Mouse (Mus musculus) embryonic facial prominence, embryonic 15.5 days (tissue): Measurements from ENCODE around the gene Tpr. TPM values are rescaled to one million over a fixed set of nuclear protein-coding genes. Genes with fewer than 3 reads are reported as not detected.

ENCODE experiments used
- ATAC-seq: fragments of 200-750 bp; cut with Nextera tagmentation; 2 replicates; pipeline ENCODE4 v1.8.0; 2017; ENCODE audit warnings: low read depth, moderate TSS enrichment; ENCODE audit not compliant: insufficient number of reproducible peaks, low FRiP score, low TSS enrichment
- H3K27ac ChIP-seq: fragments of 300-500 bp; sonication (generic); replicated peaks from 2 replicates; pipeline ENCODE4 v1.5.1; 2015; ENCODE audit warnings: mild to moderate bottlenecking, inconsistent platforms
- H3K27me3 ChIP-seq: fragments of 300-500 bp; sonication (generic); 2 replicates; pipeline ENCODE4 v1.6.1; 2015; ENCODE audit warnings: inconsistent platforms
- H3K36me3 ChIP-seq: fragments of 300-500 bp; sonication (generic); 2 replicates; pipeline ENCODE4 v1.6.1; 2015; ENCODE audit warnings: mild to moderate bottlenecking, inconsistent platforms
- H3K4me1 ChIP-seq: fragments of 300-500 bp; sonication (generic); 2 replicates; pipeline ENCODE4 v1.6.1; 2015; ENCODE audit warnings: inconsistent platforms
- H3K4me2 ChIP-seq: fragments of 300-500 bp; sonication (generic); replicated peaks from 2 replicates; pipeline ENCODE4 v1.6.1; 2015; ENCODE audit warnings: mild to moderate bottlenecking, inconsistent platforms
- H3K4me3 ChIP-seq: fragments of 300-500 bp; sonication (generic); replicated peaks from 2 replicates; pipeline ENCODE4 v1.5.1; 2015; ENCODE audit warnings: mild to moderate bottlenecking, inconsistent platforms
- H3K9ac ChIP-seq: fragments of 300-500 bp; sonication (generic); 2 replicates; pipeline ENCODE4 v1.6.1; 2015; ENCODE audit warnings: inconsistent platforms
- H3K9me3 ChIP-seq: fragments of 300-500 bp; sonication (generic); replicated peaks from 2 replicates; pipeline ENCODE4 v1.6.1; 2016; ENCODE audit warnings: inconsistent platforms
- WGBS: fragments of 180-500 bp; shearing (Covaris S2); methylation state at CpG from one replicate; pipeline ENCODE4 v1.1.7; 2015; 5-methylcytosine and 5-hydroxymethylcytosine counted together
- polyA plus RNA-seq: library from polyadenylated mRNA; unstranded; fragments of >200 nt; fragmentation: Nextera tagmentation; extraction: Ambion mirVana; gene quantifications from 2 replicates; pipeline ENCODE4 v1.2.1, GENCODE M21; 2015

Gene Tpr
- polyA plus RNA-seq, 1 experiment from 2014 or later: 157 TPM

- H3K9me3 ChIP-seq: no peaks in the 10 kb centered on the region
- no peak for ATAC-seq
- no peak overlapping the region for H3K4me3 ChIP-seq
- peaks cover 51% of the 10 kb centered on the region for H3K36me3 ChIP-seq
- no peak overlapping the region for H3K27ac ChIP-seq
- no peaks in the 10 kb centered on the region for H3K4me1 ChIP-seq
- 82% methylated on average over 3 of the region's 3 CpGs for WGBS
- no peak overlapping the region for H3K9ac ChIP-seq
- no peak overlapping the region for H3K4me2 ChIP-seq
- H3K27me3 ChIP-seq: no peaks in the 10 kb centered on the region
Measured at GRCm38 (mm10) chr1:150404555-150404954, 11.9 kb downstream of the Tpr start.

DNA sequence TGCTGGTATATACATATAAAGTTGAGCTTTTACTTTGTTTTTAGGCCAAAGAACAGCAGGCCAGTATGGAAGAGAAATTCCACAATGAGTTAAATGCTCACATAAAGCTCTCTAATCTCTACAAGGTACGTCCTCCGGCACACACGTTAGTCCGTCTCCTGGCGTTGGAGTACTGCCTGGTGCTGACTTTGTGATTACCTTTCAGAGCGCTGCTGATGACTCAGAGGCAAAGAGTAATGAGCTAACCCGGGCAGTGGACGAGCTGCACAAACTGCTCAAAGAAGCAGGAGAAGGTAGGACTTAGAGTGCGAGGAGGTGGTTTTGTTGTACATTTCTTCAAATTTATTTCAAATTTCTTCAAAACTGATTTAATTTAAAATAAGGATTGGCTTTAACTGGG is 14.6 kb downstream of the Tpr start:
- Histone ChIP-seq H3K36me3 (peaks cover 66% of the 10 kb centered on the region), H3K4me1 (no peaks in the 10 kb centered on the region), H3K4me2 (no peak overlapping the region), H3K27ac (no peak overlapping the region), H3K27me3 (no peaks in the 10 kb centered on the region), H3K9ac (no peak overlapping the region), H3K4me3 (no peak overlapping the region), H3K9me3 (no peaks in the 10 kb centered on the region)
- ATAC-seq: no peak
- WGBS: 91% methylated on average over 9 of the region's 9 CpGs

DNA sequence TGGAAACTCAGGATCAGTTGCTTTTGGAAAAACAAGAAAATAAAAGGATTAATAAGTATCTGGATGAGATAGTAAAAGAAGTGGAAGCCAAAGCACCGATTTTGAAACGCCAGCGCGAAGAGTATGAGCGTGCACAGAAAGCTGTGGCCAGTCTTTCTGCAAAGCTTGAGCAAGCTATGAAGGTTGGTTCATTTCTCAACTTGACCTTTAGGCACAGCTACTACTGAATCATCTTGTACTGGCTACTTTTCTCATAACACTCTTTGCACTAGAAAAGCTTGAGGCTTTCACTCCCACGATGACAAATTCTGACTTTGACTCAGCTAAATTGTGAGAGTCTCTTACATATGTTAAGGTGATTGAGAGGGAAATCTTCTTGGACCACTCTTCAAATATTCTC is 17.4 kb downstream of the Tpr start:
- no peak for ATAC-seq
- Histone ChIP-seq H3K36me3 (peaks cover 70% of the 10 kb centered on the region), H3K9me3 (no peaks in the 10 kb centered on the region), H3K9ac (no peak overlapping the region), H3K4me3 (no peak overlapping the region), H3K27me3 (no peaks in the 10 kb centered on the region), H3K4me2 (no peak overlapping the region), H3K4me1 (no peaks in the 10 kb centered on the region), H3K27ac (no peak overlapping the region)
- WGBS: 95% methylated on average over 6 of the region's 6 CpGs

DNA sequence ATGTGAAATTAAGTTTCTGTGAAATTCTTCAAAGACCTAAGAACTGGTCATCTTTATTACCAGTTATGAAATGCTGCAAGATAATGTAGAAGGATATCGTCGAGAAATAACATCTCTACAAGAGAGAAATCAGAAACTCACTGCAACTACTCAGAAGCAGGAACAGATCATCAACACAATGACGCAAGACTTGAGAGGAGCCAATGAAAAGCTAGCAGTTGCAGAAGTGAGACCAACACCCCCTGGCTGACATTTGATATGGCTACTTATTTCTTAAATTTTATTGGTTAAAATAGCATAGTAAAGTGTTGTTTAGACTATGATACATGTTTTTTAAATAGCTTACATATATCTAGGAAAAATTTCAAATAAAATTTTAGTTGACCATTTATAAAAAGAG is 23.4 kb downstream of the Tpr start:
- Histone ChIP-seq H3K27ac (no peak overlapping the region), H3K4me1 (no peaks in the 10 kb centered on the region), H3K27me3 (no peaks in the 10 kb centered on the region), H3K4me2 (no peak overlapping the region), H3K9me3 (no peaks in the 10 kb centered on the region), H3K4me3 (no peak overlapping the region), H3K36me3 (peaks cover 65% of the 10 kb centered on the region), H3K9ac (no peak overlapping the region)
- no peak for ATAC-seq
- 90% methylated on average over 3 of the region's 3 CpGs for WGBS

GRCm38 (mm10) chr1:150418426-150418825 is 25.8 kb downstream of the Tpr start:
- no peak overlapping the region for H3K4me3 ChIP-seq
- no peak overlapping the region for H3K4me2 ChIP-seq
- ATAC-seq: 0 out of 2 replicates have a peak, but pooled peaks have one; percentile 43
- H3K9me3 ChIP-seq: no peaks in the 10 kb centered on the region
- H3K4me1 ChIP-seq: no peaks in the 10 kb centered on the region
- H3K36me3 ChIP-seq: peaks cover 65% of the 10 kb centered on the region
- no peak overlapping the region for H3K9ac ChIP-seq
- no peak overlapping the region for H3K27ac ChIP-seq
- no peaks in the 10 kb centered on the region for H3K27me3 ChIP-seq
- WGBS: 91% methylated on average over 4 of the region's 4 CpGs

DNA sequence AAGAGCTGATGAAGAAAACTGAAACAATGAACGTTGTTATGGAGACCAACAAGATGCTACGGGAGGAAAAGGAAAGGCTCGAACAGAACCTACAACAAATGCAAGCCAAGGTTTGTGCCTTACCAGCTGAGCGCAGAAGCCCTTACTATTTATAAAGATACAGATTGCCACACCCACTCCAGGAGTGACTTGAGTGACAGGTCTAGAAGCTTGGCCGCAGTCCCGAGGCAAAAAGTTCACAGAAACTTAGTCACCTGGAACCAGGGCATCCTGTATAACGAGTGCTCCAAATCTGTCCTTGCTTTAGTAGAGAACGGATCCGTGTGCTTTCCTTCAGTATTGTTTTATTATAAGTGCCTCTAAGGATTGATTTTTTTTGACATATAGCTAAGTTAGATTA is 33.0 kb downstream of the Tpr start:
- no peak overlapping the region for H3K4me3 ChIP-seq
- no peak overlapping the region for H3K9ac ChIP-seq
- H3K9me3 ChIP-seq: no peaks in the 10 kb centered on the region
- no peak overlapping the region for H3K4me2 ChIP-seq
- H3K36me3 ChIP-seq: peaks cover 79% of the 10 kb centered on the region
- no peaks in the 10 kb centered on the region for H3K4me1 ChIP-seq
- H3K27ac ChIP-seq: no peak overlapping the region
- no peak for ATAC-seq
- WGBS: 77% methylated on average over 9 of the region's 9 CpGs
- no peaks in the 10 kb centered on the region for H3K27me3 ChIP-seq

DNA sequence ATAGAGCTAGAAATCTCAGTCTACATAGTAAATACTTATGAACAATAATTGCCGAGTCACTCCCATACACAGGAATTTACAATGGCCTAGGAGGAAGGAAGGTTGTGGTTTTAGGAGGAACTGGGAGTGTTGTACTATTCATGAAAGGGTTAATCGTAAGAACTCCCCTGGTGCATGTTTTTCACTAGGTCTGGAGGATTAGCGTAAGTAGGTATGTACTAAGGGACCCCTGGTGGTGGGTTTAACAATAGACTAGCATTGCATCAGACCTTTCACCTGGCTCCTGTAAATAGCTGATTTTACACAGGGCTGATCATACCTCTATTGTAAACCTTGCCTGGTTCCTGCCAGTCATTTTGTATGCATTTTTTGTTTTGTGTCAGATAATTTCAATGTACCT is 33.6 kb downstream of the Tpr start:
- Histone ChIP-seq H3K9ac (no peak overlapping the region), H3K4me2 (no peak overlapping the region), H3K36me3 (peaks cover 81% of the 10 kb centered on the region), H3K9me3 (no peaks in the 10 kb centered on the region), H3K27me3 (no peaks in the 10 kb centered on the region), H3K27ac (no peak overlapping the region), H3K4me1 (no peaks in the 10 kb centered on the region), H3K4me3 (no peak overlapping the region)
- no peak for ATAC-seq
- WGBS: 68% methylated on average over 3 of the region's 3 CpGs

DNA sequence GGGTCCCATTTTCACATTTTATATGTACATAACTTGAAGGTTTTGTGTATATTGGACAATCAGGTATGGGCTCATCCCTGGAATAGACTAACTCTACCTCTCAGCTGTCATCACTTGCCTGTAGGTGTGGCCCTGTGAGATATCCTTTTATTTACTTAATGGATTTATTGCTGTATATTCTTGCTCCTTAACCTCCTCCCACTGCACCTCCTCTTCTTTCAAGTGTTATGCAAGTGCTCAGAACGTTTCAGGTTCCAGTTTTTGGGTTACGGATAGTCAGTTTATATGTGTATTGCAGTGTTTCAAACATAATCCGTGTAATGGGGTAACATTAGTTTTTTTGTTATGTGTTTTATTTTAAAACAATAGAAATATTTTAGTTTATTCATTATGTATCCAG is 46.0 kb downstream of the Tpr start:
- no peaks in the 10 kb centered on the region for H3K27me3 ChIP-seq
- H3K36me3 ChIP-seq: peaks cover 67% of the 10 kb centered on the region
- 89% methylated on average over 3 of the region's 3 CpGs for WGBS
- H3K4me1 ChIP-seq: no peaks in the 10 kb centered on the region
- H3K27ac ChIP-seq: no peak overlapping the region
- no peak overlapping the region for H3K9ac ChIP-seq
- no peak overlapping the region for H3K4me2 ChIP-seq
- H3K9me3 ChIP-seq: no peaks in the 10 kb centered on the region
- no peak for ATAC-seq
- no peak overlapping the region for H3K4me3 ChIP-seq

- Histone ChIP-seq H3K4me1 (no peaks in the 10 kb centered on the region), H3K36me3 (peaks cover 63% of the 10 kb centered on the region), H3K4me2 (no peak overlapping the region), H3K27me3 (no peaks in the 10 kb centered on the region), H3K27ac (no peak overlapping the region), H3K9me3 (no peaks in the 10 kb centered on the region), H3K4me3 (no peak overlapping the region), H3K9ac (no peak overlapping the region)
- ATAC-seq: no peak
- 69% methylated on average over 4 of the region's 4 CpGs for WGBS
Measured at GRCm38 (mm10) chr1:150441731-150442130, 49.1 kb downstream of the Tpr start.

GRCm38 (mm10) chr1:150458977-150459376 is 66.3 kb downstream of the Tpr start:
- Histone ChIP-seq H3K4me2 (no peak overlapping the region), H3K36me3 (no peaks in the 10 kb centered on the region)
- no peak for ATAC-seq

DNA sequence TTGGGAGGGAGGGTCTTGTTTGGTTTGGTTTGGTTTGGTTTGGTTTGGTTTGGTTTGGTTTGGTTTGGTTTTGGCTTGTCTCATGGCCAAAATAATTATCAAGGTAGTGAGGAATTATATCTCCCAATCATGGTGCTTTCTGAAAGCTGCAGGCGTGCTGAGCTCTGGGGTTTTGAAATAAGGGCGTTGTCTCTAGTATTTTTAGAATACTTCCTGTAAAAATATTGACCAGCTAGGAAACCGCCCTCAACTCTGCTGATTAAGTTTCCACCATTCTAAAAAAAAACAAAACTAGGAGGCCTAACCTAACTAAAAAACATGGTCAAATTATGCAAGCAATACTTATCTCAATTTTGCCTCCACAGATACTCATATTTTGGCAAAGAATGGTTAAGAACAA is 67.0 kb downstream of the Tpr start:
- no peak overlapping the region for H3K27ac ChIP-seq
- WGBS: 73% methylated on average over 3 of the region's 3 CpGs
- no peak overlapping the region for H3K4me3 ChIP-seq
- no peaks in the 10 kb centered on the region for H3K9me3 ChIP-seq
- no peak for ATAC-seq
- no peaks in the 10 kb centered on the region for H3K36me3 ChIP-seq
- no peaks in the 10 kb centered on the region for H3K27me3 ChIP-seq
- H3K4me1 ChIP-seq: no peaks in the 10 kb centered on the region
- no peak overlapping the region for H3K4me2 ChIP-seq
- H3K9ac ChIP-seq: no peak overlapping the region

More at GRCm38 (mm10) chr1:150458977-150459376, 66.3 kb downstream of the Tpr start:
- Histone ChIP-seq H3K27me3 (no peaks in the 10 kb centered on the region), H3K9ac (no peak overlapping the region), H3K9me3 (no peaks in the 10 kb centered on the region), H3K4me1 (no peaks in the 10 kb centered on the region), H3K27ac (no peak overlapping the region), H3K4me3 (no peak overlapping the region)
- WGBS: 85% methylated on average over 5 of the region's 5 CpGs

- no peak for ATAC-seq
- no peaks in the 10 kb centered on the region for H3K27me3 ChIP-seq
- no peak overlapping the region for H3K4me2 ChIP-seq
- no peak overlapping the region for H3K9ac ChIP-seq
- H3K4me3 ChIP-seq: no peak overlapping the region
- WGBS: 47% methylated on average over 7 of the region's 7 CpGs
- H3K9me3 ChIP-seq: no peaks in the 10 kb centered on the region
- no peaks in the 10 kb centered on the region for H3K36me3 ChIP-seq
- no peaks in the 10 kb centered on the region for H3K4me1 ChIP-seq
- no peak overlapping the region for H3K27ac ChIP-seq
Measured at GRCm38 (mm10) chr1:150460595-150460994, 68.0 kb downstream of the Tpr start.
